Mouse (Mus musculus): ENCODE measurements around the gene Hist1h2ao. TPM values are rescaled to one million over a fixed set of nuclear protein-coding genes. Genes with fewer than 3 reads are reported as not detected.
"Not testable (repeated sequence)": the region's sequence is repeated elsewhere in the genome, so short reads cannot be mapped to it uniquely, and the experiment has no call there.

The Hist1h2ao gene
- polyA plus RNA-seq, 1 experiment from 2014 or later, result not detected

GRCm38 (mm10) chr13:21820082-21820890 lies 10.0 kb downstream of the Hist1h2ao start:
- ATAC-seq (ENCODE audit: insufficient number of reproducible peaks, insufficient read depth, low FRiP score, low TSS enrichment); H3K27me3 ChIP-seq: not testable (repeated sequence)
- WGBS, result 79% methylated on average over 7 of the region's 16 CpGs

DNA sequence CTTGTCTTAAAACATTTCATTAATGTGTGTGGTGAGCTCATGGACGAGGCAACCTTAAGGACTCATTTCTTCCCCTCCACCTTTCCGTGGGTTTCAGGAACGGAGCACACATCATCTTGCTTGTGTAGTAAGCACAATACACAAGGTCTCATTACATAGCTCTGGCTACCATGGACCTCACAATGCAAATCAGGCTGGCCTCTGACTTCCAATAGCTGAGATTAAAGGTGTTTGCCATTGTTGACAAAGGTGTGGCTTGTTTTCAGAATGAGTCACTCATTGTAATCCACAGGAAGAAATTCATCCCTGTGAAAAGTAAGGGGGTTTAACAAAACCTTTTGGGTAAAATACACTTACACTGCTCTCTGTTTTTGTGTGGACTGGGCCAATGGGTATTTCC lies 18.2 kb downstream of the Hist1h2ao start:
- H3K4me2 ChIP-seq (replicated peaks), result no peak overlapping the region
- H3K9ac ChIP-seq, result no peak overlapping the region
- no peak overlapping the region for H3K27ac ChIP-seq
- 81% methylated on average over 3 of the region's 3 CpGs for WGBS
- H3K4me3 ChIP-seq, result no peak overlapping the region
- H3K36me3 ChIP-seq, result no peaks in the 10 kb centered on the region
- no peaks in the 10 kb centered on the region for H3K9me3 ChIP-seq
- H3K4me1 ChIP-seq, result no peaks in the 10 kb centered on the region
- no peak for ATAC-seq (ENCODE audit: insufficient number of reproducible peaks, insufficient read depth, low FRiP score, low TSS enrichment)
- H3K27me3 ChIP-seq, result no peaks in the 10 kb centered on the region

More at GRCm38 (mm10) chr13:21820082-21820890, 10.0 kb downstream of the Hist1h2ao start:
- H3K9ac ChIP-seq; H3K4me3 ChIP-seq; H3K36me3 ChIP-seq; H3K4me1 ChIP-seq; H3K4me2 ChIP-seq (replicated peaks); H3K9me3 ChIP-seq; H3K27ac ChIP-seq: not testable (repeated sequence)

GRCm38 (mm10) chr13:21830344-21830743 lies 20.1 kb downstream of the Hist1h2ao start:
- Histone ChIP-seq H3K9me3 (no peaks in the 10 kb centered on the region), H3K4me1 (no peaks in the 10 kb centered on the region), H3K27ac (peak overlapping the region; percentile 60; the same call in 1 of the 2 replicates), H3K4me2 (replicated peaks) (no peak overlapping the region), H3K27me3 (no peaks in the 10 kb centered on the region), H3K36me3 (no peaks in the 10 kb centered on the region), H3K4me3 (no peak overlapping the region), H3K9ac (no peak overlapping the region)
- ATAC-seq (ENCODE audit: insufficient number of reproducible peaks, insufficient read depth, low FRiP score, low TSS enrichment), result no peak
- WGBS, result 85% methylated on average over 10 of the region's 10 CpGs

GRCm38 (mm10) chr13:21831418-21832394 lies 21.4 kb downstream of the Hist1h2ao start, which contains the start of gene Hist1h4n:
Gene Hist1h4n, minus strand, starts transcription at chr13:21832196.
- H3K4me1 ChIP-seq, H3K36me3 ChIP-seq, H3K9ac ChIP-seq, H3K27me3 ChIP-seq, H3K9me3 ChIP-seq: not testable (repeated sequence)
- Histone ChIP-seq H3K4me2 (replicated peaks) (peak within 1 kb of the TSS; percentile 43), H3K4me3 (peak within 1 kb of the TSS; percentile 23; the same call in 1 of the 2 replicates), H3K27ac (peak within 1 kb of the TSS; percentile 73; the same call in 1 of the 2 replicates)
- ATAC-seq (ENCODE audit: insufficient number of reproducible peaks, insufficient read depth, low FRiP score, low TSS enrichment), result peak; percentile 85
- WGBS, result under 1% methylated on average over 29 of the region's 58 CpGs

- H3K27ac ChIP-seq; H3K9ac ChIP-seq; H3K36me3 ChIP-seq; H3K4me1 ChIP-seq; H3K4me2 ChIP-seq (replicated peaks); H3K4me3 ChIP-seq; H3K27me3 ChIP-seq; H3K9me3 ChIP-seq: not testable (repeated sequence)
- ATAC-seq (ENCODE audit: insufficient number of reproducible peaks, insufficient read depth, low FRiP score, low TSS enrichment), result peak; percentile 94
- no CpG with 5 or more reads among the region's 24 CpGs for WGBS
Observed at GRCm38 (mm10) chr13:21833461-21833860, 23.2 kb downstream of the Hist1h2ao start, which contains the start of the genes Hist1h2ap and Hist1h2br. Gene Hist1h2ap, minus strand, starts transcription at chr13:21833507. Gene Hist1h2br, plus strand, starts transcription at chr13:21833743.

- not testable (repeated sequence) for H3K27ac ChIP-seq; H3K4me3 ChIP-seq; H3K36me3 ChIP-seq; H3K4me1 ChIP-seq; H3K9me3 ChIP-seq; H3K27me3 ChIP-seq; H3K9ac ChIP-seq; H3K4me2 ChIP-seq (replicated peaks)
- WGBS, result no CpG with 5 or more reads among the region's 4 CpGs
- ATAC-seq (ENCODE audit: insufficient number of reproducible peaks, insufficient read depth, low FRiP score, low TSS enrichment), result 0 out of 2 replicates have a peak, but pooled peaks have one; percentile 52
Observed at GRCm38 (mm10) chr13:21840508-21840907, 30.2 kb downstream of the Hist1h2ao start.

DNA sequence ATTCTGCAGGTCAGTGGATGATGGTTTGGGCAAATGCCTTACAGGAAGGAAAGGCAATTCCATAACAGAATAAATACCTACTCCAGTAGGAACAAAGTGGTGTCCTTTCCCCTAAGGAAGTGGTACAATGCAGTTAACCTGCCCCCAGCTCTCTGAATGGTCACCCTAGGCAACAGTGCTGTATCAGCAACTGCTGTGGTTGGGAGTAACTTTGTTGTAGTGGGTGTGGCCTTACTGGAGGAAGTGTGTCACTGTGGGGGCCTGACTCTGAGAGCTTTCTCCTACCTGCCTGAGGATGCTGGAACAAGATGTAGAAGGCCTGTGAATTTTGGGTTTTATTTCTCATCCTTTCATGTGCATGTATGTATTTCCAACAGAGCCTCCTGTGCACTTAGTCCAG lies 36.1 kb downstream of the Hist1h2ao start:
- not testable (repeated sequence) for H3K4me1 ChIP-seq; H3K9ac ChIP-seq; H3K4me2 ChIP-seq (replicated peaks); H3K27ac ChIP-seq; H3K4me3 ChIP-seq; H3K9me3 ChIP-seq; H3K36me3 ChIP-seq; H3K27me3 ChIP-seq; ATAC-seq (ENCODE audit: insufficient number of reproducible peaks, insufficient read depth, low FRiP score, low TSS enrichment)

DNA sequence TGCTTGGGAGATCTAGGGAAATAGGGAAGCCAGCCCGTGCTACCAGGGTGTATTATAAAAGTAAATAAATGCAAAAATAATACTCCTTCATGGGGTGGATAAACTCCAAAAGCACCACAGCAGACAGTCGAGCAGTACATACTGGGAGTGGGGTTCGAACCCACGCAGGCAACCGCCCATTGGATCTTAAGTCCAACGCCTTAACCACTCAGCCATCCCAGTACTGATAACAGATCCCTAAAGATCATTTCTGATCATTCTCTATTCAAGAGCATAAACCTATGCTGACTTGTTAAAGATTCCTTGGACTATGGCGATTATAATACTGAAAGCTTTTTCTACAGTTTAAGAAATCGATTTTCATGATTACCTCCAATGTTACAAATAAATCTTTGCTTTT lies 37.6 kb downstream of the Hist1h2ao start:
- Histone ChIP-seq H3K27ac (no peak overlapping the region), H3K27me3 (no peaks in the 10 kb centered on the region), H3K9ac (no peak overlapping the region), H3K9me3 (no peaks in the 10 kb centered on the region), H3K4me1 (no peaks in the 10 kb centered on the region), H3K36me3 (no peaks in the 10 kb centered on the region), H3K4me3 (no peak overlapping the region), H3K4me2 (replicated peaks) (no peak overlapping the region)
- ATAC-seq (ENCODE audit: insufficient number of reproducible peaks, insufficient read depth, low FRiP score, low TSS enrichment), result no peak
- 15% methylated on average over 8 of the region's 8 CpGs for WGBS

DNA sequence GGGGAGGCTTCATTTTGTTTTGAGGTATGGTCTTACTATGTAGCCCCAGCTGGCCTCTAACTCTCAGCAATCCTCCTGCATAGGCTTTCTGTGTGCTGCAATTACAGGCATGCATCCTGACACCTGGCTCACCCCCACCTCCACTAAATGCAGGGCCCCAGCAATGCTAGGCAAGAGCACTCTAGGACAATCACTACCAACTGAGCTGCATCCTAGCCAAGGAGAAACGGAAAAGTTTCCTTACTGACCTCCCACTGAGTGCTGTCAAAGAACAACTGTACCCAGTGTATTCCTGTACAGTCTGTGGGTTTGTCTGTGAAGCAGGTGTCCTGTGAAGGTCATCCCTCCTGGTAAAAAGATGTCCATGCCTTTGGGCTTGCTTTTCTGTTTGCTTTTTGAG lies 40.4 kb downstream of the Hist1h2ao start:
- ATAC-seq (ENCODE audit: insufficient number of reproducible peaks, insufficient read depth, low FRiP score, low TSS enrichment); H3K4me1 ChIP-seq: not testable (repeated sequence)
- 41% methylated on average over 1 of the region's 1 CpGs for WGBS

DNA sequence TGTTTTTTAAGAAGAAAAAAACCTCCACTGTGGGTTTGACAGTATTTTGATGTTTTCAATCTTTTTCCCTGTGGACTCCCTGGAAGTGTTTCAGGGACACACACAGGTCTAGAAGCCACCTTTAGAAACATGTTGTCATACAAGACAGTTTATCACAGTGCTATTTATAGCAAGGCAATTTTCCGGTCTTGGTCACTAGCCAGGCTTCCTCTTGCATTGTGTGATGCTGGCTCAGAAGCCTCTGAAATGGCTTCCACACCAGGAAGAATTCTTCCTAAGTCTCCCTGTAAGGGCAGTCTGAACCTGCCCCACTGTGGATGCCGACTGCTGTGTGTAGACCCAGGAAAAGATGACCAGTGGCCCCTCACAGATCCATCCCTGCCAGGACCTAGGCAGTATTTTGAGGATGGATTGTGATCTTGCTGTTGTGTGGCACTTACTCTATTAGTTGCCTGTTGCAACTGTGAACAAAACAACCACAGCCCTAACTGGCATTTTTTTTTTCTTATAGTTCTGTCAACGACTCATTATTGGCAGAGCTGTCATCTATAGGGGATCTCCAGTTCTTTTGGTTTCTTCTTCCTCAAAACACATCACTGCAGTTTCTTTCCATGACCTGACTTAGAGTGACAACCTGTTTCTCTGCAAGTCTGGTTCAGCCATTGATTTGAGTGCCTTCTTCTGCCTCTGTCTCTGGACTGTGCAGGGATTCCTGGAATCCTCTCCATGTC lies 42.1 kb downstream of the Hist1h2ao start:
- Histone ChIP-seq H3K36me3 (no peaks in the 10 kb centered on the region), H3K27ac (no peak overlapping the region), H3K27me3 (no peaks in the 10 kb centered on the region), H3K4me2 (replicated peaks) (no peak overlapping the region), H3K9me3 (no peaks in the 10 kb centered on the region), H3K4me3 (no peak overlapping the region), H3K4me1 (no peaks in the 10 kb centered on the region), H3K9ac (no peak overlapping the region)
- no peak for ATAC-seq (ENCODE audit: insufficient number of reproducible peaks, insufficient read depth, low FRiP score, low TSS enrichment)
- WGBS, result 63% methylated on average over 3 of the region's 3 CpGs

More for the DNA sequence above, 40.4 kb downstream of the Hist1h2ao start:
- not testable (repeated sequence) for H3K36me3 ChIP-seq; H3K9me3 ChIP-seq; H3K9ac ChIP-seq; H3K27ac ChIP-seq; H3K4me2 ChIP-seq (replicated peaks); H3K27me3 ChIP-seq; H3K4me3 ChIP-seq

GRCm38 (mm10) chr13:21855146-21855545 lies 44.9 kb downstream of the Hist1h2ao start:
- 2% methylated on average over 11 of the region's 11 CpGs for WGBS
- no peak for ATAC-seq (ENCODE audit: insufficient number of reproducible peaks, insufficient read depth, low FRiP score, low TSS enrichment)
- Histone ChIP-seq H3K27ac (no peak overlapping the region), H3K4me2 (replicated peaks) (peak overlapping the region; percentile 45), H3K36me3 (no peaks in the 10 kb centered on the region), H3K9me3 (no peaks in the 10 kb centered on the region), H3K4me3 (peak overlapping the region; percentile 39), H3K27me3 (no peaks in the 10 kb centered on the region), H3K9ac (no peak overlapping the region), H3K4me1 (no peaks in the 10 kb centered on the region)
